Mouse (Mus musculus): ENCODE data around the gene L3hypdh. TPM values are rescaled to one million over a fixed set of nuclear protein-coding genes. Genes with fewer than 3 reads are reported as not detected.

L3hypdh gene
- polyA plus RNA-seq, 1 experiment from 2014 or later, result 26.3 TPM

- H3K9ac ChIP-seq (ENCODE audit: low read length), result no peak overlapping the region
- 98% methylated on average over 8 of the region's 8 CpGs for WGBS
- H3K4me3 ChIP-seq (ENCODE audit: control insufficient read depth in 1 of 2, insufficient read depth in 1 of 2, low read depth in 1 of 2, low read length in 2 of 2), result no peak overlapping the region
- H3K4me2 ChIP-seq (ENCODE audit: low read length), result no peak overlapping the region
- ATAC-seq (ENCODE audit: insufficient number of reproducible peaks, insufficient read depth, low FRiP score, low read depth), result no peak
- no peaks in the 10 kb centered on the region for H3K4me1 ChIP-seq (ENCODE audit: control insufficient read depth in 2 of 2, insufficient read depth in 2 of 2, low read length in 2 of 2)
- no peak overlapping the region for H3K27ac ChIP-seq (replicated peaks in 1 of 2; ENCODE audit: control insufficient read depth in 1 of 2, insufficient read depth in 1 of 2, low read depth in 2 of 2, low read length in 2 of 2)
- H3K27me3 ChIP-seq (ENCODE audit: control insufficient read depth, insufficient read depth, low read length), result no peaks in the 10 kb centered on the region
- no peaks in the 10 kb centered on the region for H3K9me3 ChIP-seq (ENCODE audit: control insufficient read depth, low read length)
- H3K36me3 ChIP-seq (ENCODE audit: control insufficient read depth, insufficient read depth, low read length), result peaks cover 89% of the 10 kb centered on the region
Observed at GRCm38 (mm10) chr12:72096966-72097365, 11.7 kb upstream of the L3hypdh start.

- no peak for ATAC-seq (ENCODE audit: insufficient number of reproducible peaks, insufficient read depth, low FRiP score, low read depth)
- Histone ChIP-seq H3K4me3 (ENCODE audit: control insufficient read depth in 1 of 2, insufficient read depth in 1 of 2, low read depth in 1 of 2, low read length in 2 of 2) (no peak overlapping the region), H3K4me1 (ENCODE audit: control insufficient read depth in 2 of 2, insufficient read depth in 2 of 2, low read length in 2 of 2) (peaks cover 2 to 16% of the 10 kb centered on the region in 2 experiments; a peak in 3 of 4 replicates), H3K9ac (ENCODE audit: low read length) (no peak overlapping the region), H3K9me3 (ENCODE audit: control insufficient read depth, low read length) (no peaks in the 10 kb centered on the region), H3K27ac (replicated peaks in 1 of 2; ENCODE audit: control insufficient read depth in 1 of 2, insufficient read depth in 1 of 2, low read depth in 2 of 2, low read length in 2 of 2) (no peak overlapping the region), H3K4me2 (ENCODE audit: low read length) (no peak overlapping the region), H3K27me3 (ENCODE audit: control insufficient read depth, insufficient read depth, low read length) (no peaks in the 10 kb centered on the region), H3K36me3 (ENCODE audit: control insufficient read depth, insufficient read depth, low read length) (peaks cover 51% of the 10 kb centered on the region)
- WGBS, result 91% methylated on average over 4 of the region's 4 CpGs
Observed at GRCm38 (mm10) chr12:72089802-72090201, 4.6 kb upstream of the L3hypdh start.

- Histone ChIP-seq H3K9me3 (ENCODE audit: control insufficient read depth, low read length) (no peaks in the 10 kb centered on the region), H3K27me3 (ENCODE audit: control insufficient read depth, insufficient read depth, low read length) (no peaks in the 10 kb centered on the region), H3K27ac (replicated peaks in 1 of 2; ENCODE audit: control insufficient read depth in 1 of 2, insufficient read depth in 1 of 2, low read depth in 2 of 2, low read length in 2 of 2) (peak overlapping the region; percentile 87 to 88), H3K4me1 (ENCODE audit: control insufficient read depth in 2 of 2, insufficient read depth in 2 of 2, low read length in 2 of 2) (peaks cover 5 to 31% of the 10 kb centered on the region in 2 experiments; a peak in 3 of 4 replicates), H3K36me3 (ENCODE audit: control insufficient read depth, insufficient read depth, low read length) (peaks cover 16% of the 10 kb centered on the region), H3K4me2 (ENCODE audit: low read length) (peak overlapping the region; percentile 83), H3K9ac (ENCODE audit: low read length) (peak overlapping the region; percentile 81), H3K4me3 (ENCODE audit: control insufficient read depth in 1 of 2, insufficient read depth in 1 of 2, low read depth in 1 of 2, low read length in 2 of 2) (peak overlapping the region; percentile 62 to 67)
- ATAC-seq (ENCODE audit: insufficient number of reproducible peaks, insufficient read depth, low FRiP score, low read depth), result no peak
- WGBS, result 2% methylated on average over 18 of the region's 18 CpGs
Observed at GRCm38 (mm10) chr12:72086166-72086825, 1.1 kb upstream of the L3hypdh start.

GRCm38 (mm10) chr12:72085024-72085328 lies 263 bp downstream of the L3hypdh start:
- no peaks in the 10 kb centered on the region for H3K9me3 ChIP-seq (ENCODE audit: control insufficient read depth, low read length)
- H3K9ac ChIP-seq (ENCODE audit: low read length), result peak overlapping the region; percentile 86
- peak overlapping the region; percentile 93 for H3K4me2 ChIP-seq (ENCODE audit: low read length)
- peak overlapping the region; percentile 62 to 78 for H3K4me3 ChIP-seq (ENCODE audit: control insufficient read depth in 1 of 2, insufficient read depth in 1 of 2, low read depth in 1 of 2, low read length in 2 of 2)
- ATAC-seq (ENCODE audit: insufficient number of reproducible peaks, insufficient read depth, low FRiP score, low read depth), result peak; percentile 11
- peaks cover 5 to 31% of the 10 kb centered on the region in 2 experiments; a peak in 3 of 4 replicates for H3K4me1 ChIP-seq (ENCODE audit: control insufficient read depth in 2 of 2, insufficient read depth in 2 of 2, low read length in 2 of 2)
- H3K27ac ChIP-seq (replicated peaks in 1 of 2; ENCODE audit: control insufficient read depth in 1 of 2, insufficient read depth in 1 of 2, low read depth in 2 of 2, low read length in 2 of 2), result peak overlapping the region; percentile 86 to 88
- H3K27me3 ChIP-seq (ENCODE audit: control insufficient read depth, insufficient read depth, low read length), result no peaks in the 10 kb centered on the region
- WGBS, result under 1% methylated on average over 31 of the region's 31 CpGs
- H3K36me3 ChIP-seq (ENCODE audit: control insufficient read depth, insufficient read depth, low read length), result peaks cover 3% of the 10 kb centered on the region

DNA sequence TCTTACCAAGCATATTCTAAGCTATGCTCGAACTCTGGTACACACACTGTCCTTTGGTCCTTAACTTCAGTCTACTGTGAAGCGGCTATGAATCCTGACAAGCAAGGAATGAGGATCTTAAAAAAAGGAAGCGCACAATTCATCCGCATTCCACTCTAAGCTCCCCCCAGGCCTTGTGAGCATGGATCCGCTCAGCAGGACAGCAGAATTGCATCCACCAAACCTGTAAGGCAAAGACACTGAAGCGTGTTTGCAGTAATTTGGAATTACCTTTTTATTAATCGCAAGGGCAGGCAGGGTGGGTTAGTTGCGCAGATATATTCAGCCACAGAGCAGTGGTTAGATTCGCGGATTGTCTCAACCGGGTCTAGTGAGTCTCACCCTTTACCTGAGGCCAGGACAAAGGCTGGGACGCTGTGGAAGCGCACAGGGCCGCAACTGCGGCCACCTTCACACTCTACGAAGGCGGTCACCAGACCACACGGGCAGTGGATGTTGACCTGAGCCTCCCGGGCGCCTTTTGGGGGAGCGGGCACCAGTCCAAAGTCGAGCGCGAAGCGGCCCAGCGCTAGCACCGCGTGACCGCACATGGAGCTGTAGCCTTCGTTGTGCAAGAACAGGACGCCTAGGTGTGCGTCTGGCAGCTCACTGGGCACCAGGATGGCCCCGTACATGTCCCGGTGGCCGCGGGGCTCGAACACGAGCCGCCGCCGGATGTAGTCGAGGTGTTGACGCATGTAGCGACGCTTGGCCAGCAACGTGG lies 797 bp downstream of the L3hypdh start:
- H3K36me3 ChIP-seq (ENCODE audit: control insufficient read depth, insufficient read depth, low read length), result no peaks in the 10 kb centered on the region
- H3K27me3 ChIP-seq (ENCODE audit: control insufficient read depth, insufficient read depth, low read length), result no peaks in the 10 kb centered on the region
- peak overlapping the region; percentile 62 to 78 for H3K4me3 ChIP-seq (ENCODE audit: control insufficient read depth in 1 of 2, insufficient read depth in 1 of 2, low read depth in 1 of 2, low read length in 2 of 2)
- no peaks in the 10 kb centered on the region for H3K9me3 ChIP-seq (ENCODE audit: control insufficient read depth, low read length)
- WGBS, result 4% methylated on average over 46 of the region's 46 CpGs
- peak overlapping the region; percentile 86 to 88 for H3K27ac ChIP-seq (replicated peaks in 1 of 2; ENCODE audit: control insufficient read depth in 1 of 2, insufficient read depth in 1 of 2, low read depth in 2 of 2, low read length in 2 of 2)
- peak overlapping the region; percentile 86 for H3K9ac ChIP-seq (ENCODE audit: low read length)
- ATAC-seq (ENCODE audit: insufficient number of reproducible peaks, insufficient read depth, low FRiP score, low read depth), result no peak; the same call in 1 of the 2 replicates
- H3K4me2 ChIP-seq (ENCODE audit: low read length), result peak overlapping the region; percentile 93
- peaks cover 5 to 31% of the 10 kb centered on the region in 2 experiments; a peak in 3 of 4 replicates for H3K4me1 ChIP-seq (ENCODE audit: control insufficient read depth in 2 of 2, insufficient read depth in 2 of 2, low read length in 2 of 2)

DNA sequence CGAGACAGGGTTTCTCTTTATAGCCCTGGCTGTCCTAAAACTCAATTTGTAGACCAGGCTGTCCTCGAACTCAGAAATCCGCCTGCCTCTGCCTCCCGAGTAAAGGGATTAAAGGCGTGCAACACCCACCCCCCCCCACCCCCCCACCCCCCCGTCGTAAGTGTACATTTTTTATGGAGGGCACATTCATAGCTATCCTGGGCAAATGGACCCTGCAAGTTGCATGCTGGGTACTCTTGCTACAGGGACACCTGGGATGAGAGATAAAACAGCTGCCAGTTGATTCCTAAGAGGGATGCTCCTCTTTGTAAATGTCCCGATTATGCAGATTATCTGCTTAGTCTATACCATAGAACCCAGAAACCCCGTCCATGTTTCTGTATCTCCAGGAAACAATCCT lies 2.0 kb downstream of the L3hypdh start:
- Histone ChIP-seq H3K4me1 (ENCODE audit: control insufficient read depth in 2 of 2, insufficient read depth in 2 of 2, low read length in 2 of 2) (peaks cover 5 to 31% of the 10 kb centered on the region in 2 experiments; a peak in 3 of 4 replicates), H3K9me3 (ENCODE audit: control insufficient read depth, low read length) (no peaks in the 10 kb centered on the region), H3K27ac (replicated peaks in 1 of 2; ENCODE audit: control insufficient read depth in 1 of 2, insufficient read depth in 1 of 2, low read depth in 2 of 2, low read length in 2 of 2) (no peak overlapping the region), H3K27me3 (ENCODE audit: control insufficient read depth, insufficient read depth, low read length) (no peaks in the 10 kb centered on the region), H3K9ac (ENCODE audit: low read length) (no peak overlapping the region), H3K36me3 (ENCODE audit: control insufficient read depth, insufficient read depth, low read length) (no peaks in the 10 kb centered on the region), H3K4me3 (ENCODE audit: control insufficient read depth in 1 of 2, insufficient read depth in 1 of 2, low read depth in 1 of 2, low read length in 2 of 2) (no peak overlapping the region), H3K4me2 (ENCODE audit: low read length) (no peak overlapping the region)
- ATAC-seq (ENCODE audit: insufficient number of reproducible peaks, insufficient read depth, low FRiP score, low read depth), result no peak
- WGBS, result 89% methylated on average over 9 of the region's 9 CpGs

DNA sequence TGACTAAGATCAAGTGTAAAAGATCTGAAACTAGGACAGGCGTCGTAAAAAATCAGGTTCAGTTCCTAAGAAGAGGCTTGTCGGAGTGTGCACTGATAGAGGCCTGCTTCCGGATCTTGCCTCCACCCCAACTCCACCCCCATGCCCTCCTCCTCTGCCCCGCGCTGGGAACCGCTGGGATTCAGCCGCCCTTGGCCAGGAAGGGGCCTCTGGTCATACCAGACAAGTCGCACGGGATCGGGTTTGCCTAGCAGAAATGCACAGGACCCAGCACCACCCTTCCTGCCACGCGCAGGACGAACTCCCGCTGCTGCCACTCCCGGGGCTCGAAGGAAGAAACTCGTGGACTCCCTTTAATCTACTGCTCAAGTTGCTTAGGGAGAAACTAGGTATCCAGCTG lies 2.9 kb downstream of the L3hypdh start:
- Histone ChIP-seq H3K27ac (replicated peaks in 1 of 2; ENCODE audit: control insufficient read depth in 1 of 2, insufficient read depth in 1 of 2, low read depth in 2 of 2, low read length in 2 of 2) (no peak overlapping the region), H3K9me3 (ENCODE audit: control insufficient read depth, low read length) (no peaks in the 10 kb centered on the region), H3K4me1 (ENCODE audit: control insufficient read depth in 2 of 2, insufficient read depth in 2 of 2, low read length in 2 of 2) (peaks cover 5 to 23% of the 10 kb centered on the region in 2 experiments; a peak in 3 of 4 replicates), H3K36me3 (ENCODE audit: control insufficient read depth, insufficient read depth, low read length) (no peaks in the 10 kb centered on the region), H3K4me3 (ENCODE audit: control insufficient read depth in 1 of 2, insufficient read depth in 1 of 2, low read depth in 1 of 2, low read length in 2 of 2) (0 out of 4 replicates have a peak overlapping the region, but pooled peaks have one; percentile 0 to 8), H3K4me2 (ENCODE audit: low read length) (peak overlapping the region; percentile 50), H3K9ac (ENCODE audit: low read length) (peak overlapping the region; percentile 6; the same call in 1 of the 2 replicates), H3K27me3 (ENCODE audit: control insufficient read depth, insufficient read depth, low read length) (no peaks in the 10 kb centered on the region)
- WGBS, result 12% methylated on average over 18 of the region's 18 CpGs
- ATAC-seq (ENCODE audit: insufficient number of reproducible peaks, insufficient read depth, low FRiP score, low read depth), result no peak
